Mouse (Mus musculus): ENCODE data around the gene Rnf169.

DNA sequence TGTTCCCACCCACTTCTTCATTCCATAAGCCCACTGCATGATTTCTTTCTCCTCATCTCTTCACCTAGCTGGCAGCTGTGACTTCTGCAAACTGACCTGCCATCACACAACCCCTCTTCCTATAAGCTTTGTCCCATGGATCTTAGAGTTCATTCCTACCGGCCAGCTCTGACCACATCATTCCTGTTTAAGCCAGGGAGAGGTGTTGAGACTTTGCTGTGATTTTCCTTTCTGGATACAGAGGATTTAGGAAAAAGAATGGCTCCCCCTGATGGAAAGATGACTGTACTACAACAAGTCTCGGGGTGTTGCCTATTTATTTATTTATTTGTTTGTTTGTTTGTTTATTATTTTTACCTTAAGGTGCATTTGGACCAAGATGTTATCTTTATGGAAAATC lies 1.1 kb upstream of the Rnf169 start:
- peak; percentile 81 for TF ChIP-seq CTCF (IDR thresholded peaks at IDR 0.05; ENCODE audit: low read depth)
- TF ChIP-seq EP300 (optimal IDR thresholded peaks at IDR 0.05) = no peak

Data from stomach, postnatal 0 days (tissue).